Mouse (Mus musculus) G1E (cell line): ENCODE measurements around the gene Acadvl. TPM values are rescaled to one million over a fixed set of nuclear protein-coding genes. Genes with fewer than 3 reads are reported as not detected.
"Not testable (repeated sequence)": the region's sequence is repeated elsewhere in the genome, so short reads cannot be mapped to it uniquely, and the experiment has no call there.

ENCODE experiments used
- ATAC-seq: 2 replicates; pipeline ENCODE4 v1.8.0; 2016; ENCODE audit warnings: mild to moderate bottlenecking; ENCODE audit not compliant: insufficient number of reproducible peaks, poor library complexity, low FRiP score, severe bottlenecking; ENCODE audit errors: extremely low read depth
- DNase-seq: peaks from one replicate; pipeline ENCODE4 v3.0.0; 2012; ENCODE audit warnings: low spot score
- H3K27me3 ChIP-seq: 2 replicates; pipeline ENCODE4 v1.6.1; 2012; ENCODE audit warnings: mild to moderate bottlenecking, low read length, inconsistent platforms; ENCODE audit not compliant: insufficient read depth
- H3K36me3 ChIP-seq: replicated peaks from 2 replicates; pipeline ENCODE3; 2012; ENCODE audit warnings: mild to moderate bottlenecking, inconsistent platforms
- H3K4me1 ChIP-seq: 2 replicates; pipeline ENCODE4 v1.6.1; 2012; ENCODE audit warnings: low read depth, low read length, inconsistent platforms, mixed read lengths; ENCODE audit not compliant: insufficient read depth
- H3K4me3 ChIP-seq: 2 replicates; pipeline ENCODE4 v1.5.1; 2012; ENCODE audit warnings: low read depth, mild to moderate bottlenecking, inconsistent platforms, low read length, moderate library complexity, mixed read lengths
- H3K9me3 ChIP-seq: replicated peaks from 2 replicates; pipeline ENCODE4 v1.6.1; 2012; ENCODE audit warnings: inconsistent platforms
- CTCF ChIP-seq: IDR thresholded peaks from 2 replicates; pipeline ENCODE4 v1.5.1; 2012; ENCODE audit warnings: low read depth, low read length, inconsistent platforms, mixed read lengths
- GATA1 ChIP-seq: IDR thresholded peaks from 2 replicates; pipeline ENCODE4 v1.6.1; 2012; ENCODE audit warnings: borderline replicate concordance, low read length, inconsistent platforms, mixed read lengths
- GATA2 ChIP-seq: IDR thresholded peaks from 2 replicates; pipeline ENCODE4 v1.6.1; 2012; ENCODE audit warnings: low read depth, low read length, inconsistent platforms, borderline replicate concordance
- POLR2AphosphoS5 ChIP-seq: IDR thresholded peaks from 2 replicates; pipeline ENCODE4 v1.6.1; 2012; ENCODE audit warnings: low read depth, low read length, inconsistent platforms; ENCODE audit not compliant: insufficient replicate concordance
- TAL1 ChIP-seq: conservative IDR thresholded peaks from 2 replicates; pipeline ENCODE4 v1.6.1; 2012; ENCODE audit warnings: low read depth, low read length, inconsistent platforms, mixed read lengths
- polyA plus RNA-seq: library from polyadenylated mRNA; stranded (reverse); fragments of >175 nt; gene quantifications from 2 replicates; pipeline ENCODE4 v1.2.3, GENCODE M21; 2012
- total RNA-seq, 2 experiments: library from RNA; stranded (forward) in 1 of 2; stranded (reverse) in 1 of 2; fragments of 200-1000 nt in 1 of 2; fragments of >200 nt in 1 of 2; fragmentation: Nextera tagmentation in 1 of 2; gene quantifications; 2 replicates each; pipeline ENCODE4 v1.2.3; 2014 to 2017

Acadvl gene
- total and polyA plus RNA-seq, 3 experiments, result 16.3 to 31.7 (median 16.3) TPM

DNA sequence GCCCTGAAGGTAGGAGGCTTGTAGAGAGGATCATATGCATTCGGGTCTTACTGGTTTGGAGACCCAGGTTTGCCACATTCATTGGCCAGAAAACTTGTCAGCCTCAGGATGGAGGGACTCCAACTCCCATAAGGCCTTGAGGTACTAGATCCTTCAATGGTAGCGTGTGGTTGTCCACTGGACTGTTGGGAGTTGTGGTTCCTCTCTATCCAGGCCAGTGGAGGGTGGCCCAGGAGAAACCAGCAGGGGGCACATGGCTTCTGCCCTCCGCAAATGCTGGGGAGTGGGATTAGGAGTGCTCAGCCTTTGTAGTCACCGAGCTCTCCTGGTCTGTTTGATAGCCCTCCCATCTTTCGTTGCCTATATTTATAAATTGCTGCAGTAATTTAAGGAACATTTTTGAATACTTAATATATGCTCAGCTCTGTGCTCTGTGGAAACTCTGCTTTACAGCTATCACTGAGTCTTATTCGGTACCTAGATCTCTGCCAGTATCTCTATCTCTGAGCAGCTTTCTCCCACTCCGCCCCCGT lies 5.6 kb upstream of the Acadvl start:
- Histone ChIP-seq H3K4me3 (peak overlapping the region; percentile 70), H3K27me3 (peaks cover 30% of the 10 kb centered on the region), H3K36me3 (no peaks in the 10 kb centered on the region), H3K4me1 (peaks cover 53% of the 10 kb centered on the region), H3K9me3 (no peaks in the 10 kb centered on the region)
- TF ChIP-seq GATA2 (no peak), CTCF (peak; percentile 34; the same call in 1 of the 2 replicates)
- ATAC-seq (peak; percentile 70), DNase-seq (peak; percentile 74)

DNA sequence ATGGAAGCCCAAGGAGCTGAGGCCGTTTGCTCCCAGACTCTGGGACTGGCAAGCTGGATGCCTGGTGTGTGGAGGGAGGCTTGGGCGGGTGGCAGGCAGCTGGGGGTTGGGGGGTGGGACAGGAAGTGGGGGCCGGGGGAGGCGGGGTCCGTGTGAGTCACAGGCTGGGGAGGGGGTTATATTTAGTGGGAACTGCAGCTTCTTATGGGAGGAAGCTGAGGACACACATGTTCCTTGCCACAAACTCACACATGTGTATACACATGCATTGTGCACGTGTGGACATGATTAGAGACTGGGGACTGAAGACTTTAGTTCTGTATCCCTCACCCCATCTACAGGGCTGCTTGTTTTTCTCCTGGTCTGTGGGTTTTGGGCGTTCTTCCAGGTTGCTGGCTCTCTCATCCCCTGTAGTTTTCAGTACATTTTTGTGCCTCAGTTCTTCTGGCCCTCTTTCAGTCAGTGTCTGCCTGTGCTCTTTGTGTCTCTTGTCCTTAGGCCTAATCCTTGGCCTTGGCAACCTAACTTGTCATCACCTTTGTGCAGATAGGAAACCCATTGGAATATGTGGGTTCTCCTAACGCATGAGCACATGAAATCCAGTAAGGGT lies 4.9 kb upstream of the Acadvl start:
- TF ChIP-seq GATA2, result no peak
- no peak for TF ChIP-seq TAL1
- no peak for TF ChIP-seq GATA1
- TF ChIP-seq POLR2AphosphoS5, result no peak
- TF ChIP-seq CTCF, result no peak
- Histone ChIP-seq H3K9me3 (no peaks in the 10 kb centered on the region), H3K27me3 (peaks cover 23% of the 10 kb centered on the region), H3K4me1 (peaks cover 57% of the 10 kb centered on the region), H3K36me3 (no peaks in the 10 kb centered on the region), H3K4me3 (no peak overlapping the region)
- DNase-seq (no peak), ATAC-seq (no peak)

DNA sequence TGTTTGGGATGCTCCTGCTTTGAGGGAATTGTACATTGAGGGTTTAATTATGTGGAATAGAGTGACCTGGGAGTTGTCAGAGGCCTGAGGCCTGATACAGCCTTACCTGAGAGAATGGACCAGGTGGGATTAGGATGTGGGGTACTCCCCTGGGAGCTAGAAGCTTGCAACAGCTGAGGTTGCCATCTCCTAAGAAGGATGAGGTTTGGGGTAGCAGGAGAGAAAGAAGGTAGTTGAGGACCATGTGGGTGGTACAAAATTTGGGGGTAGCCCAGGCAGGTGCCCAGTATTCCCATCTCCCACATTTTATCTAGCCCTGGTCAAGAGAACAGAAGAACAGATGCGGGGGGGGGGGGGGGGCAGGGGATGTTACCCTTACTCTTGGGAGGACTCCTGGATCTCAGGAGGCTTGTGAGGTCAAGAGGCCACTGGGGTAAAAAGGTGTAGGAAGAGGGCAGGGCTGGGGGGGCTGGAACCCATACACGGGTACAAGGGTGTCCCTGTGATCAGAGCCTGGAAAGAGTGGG lies 4.3 kb upstream of the Acadvl start:
- Histone ChIP-seq H3K4me1 (peaks cover 62% of the 10 kb centered on the region), H3K27me3 (peaks cover 18% of the 10 kb centered on the region), H3K36me3 (no peaks in the 10 kb centered on the region), H3K9me3 (no peaks in the 10 kb centered on the region), H3K4me3 (no peak overlapping the region)
- no peak for ATAC-seq
- TF ChIP-seq GATA2 (no peak), POLR2AphosphoS5 (no peak), GATA1 (no peak), TAL1 (no peak), CTCF (no peak)
- DNase-seq, result no peak

DNA sequence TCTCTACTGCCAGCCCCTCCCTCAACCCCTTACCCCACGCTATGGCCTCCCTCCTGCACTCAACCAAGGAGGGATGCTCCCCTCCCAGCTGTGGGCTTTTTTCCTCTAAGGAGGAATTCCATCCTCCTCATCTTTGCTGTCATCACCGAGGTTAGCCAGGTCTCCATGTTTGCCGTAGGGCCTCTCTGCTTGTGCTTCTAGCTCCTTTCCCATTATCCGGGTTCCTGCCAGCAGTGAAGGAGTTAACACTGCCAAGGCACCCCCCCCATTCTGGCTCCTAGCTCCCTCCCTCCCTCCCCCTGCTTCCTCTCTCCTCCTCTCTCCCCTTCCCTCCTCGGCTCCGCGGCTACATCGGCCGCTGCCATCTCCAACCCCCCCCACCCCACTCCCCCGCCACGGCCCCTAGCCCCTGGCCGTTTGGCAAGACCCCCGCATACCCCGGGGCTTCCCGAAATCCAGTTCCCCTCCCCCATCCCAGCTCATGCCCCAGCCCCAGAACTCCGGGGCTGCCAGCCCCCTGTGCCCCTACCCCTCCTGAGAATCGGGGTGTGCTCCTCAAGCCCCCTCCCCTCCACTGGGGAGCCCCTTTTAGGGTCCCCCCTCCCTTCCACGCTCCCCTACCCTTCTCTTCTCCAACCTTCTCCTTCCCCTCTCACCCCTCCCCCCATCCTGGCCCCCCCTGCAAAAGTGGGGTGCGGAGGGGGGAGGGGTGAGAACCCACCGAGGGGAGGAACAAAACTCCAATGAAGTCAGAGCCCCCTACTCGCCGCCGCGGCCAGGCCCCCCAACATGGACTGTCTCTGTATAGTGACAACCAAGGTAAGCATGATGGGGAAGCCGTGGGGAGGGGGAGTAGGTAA lies 3.1 kb upstream of the Acadvl start:
- no peak for DNase-seq
- TF ChIP-seq GATA2 (no peak), CTCF (no peak), GATA1 (no peak)
- Histone ChIP-seq H3K27me3 (peaks cover 6% of the 10 kb centered on the region), H3K36me3 (peaks cover 12% of the 10 kb centered on the region), H3K4me1 (peaks cover 70% of the 10 kb centered on the region), H3K9me3 (no peaks in the 10 kb centered on the region), H3K4me3 (peak overlapping the region; percentile 64)
- ATAC-seq, result no peak

DNA sequence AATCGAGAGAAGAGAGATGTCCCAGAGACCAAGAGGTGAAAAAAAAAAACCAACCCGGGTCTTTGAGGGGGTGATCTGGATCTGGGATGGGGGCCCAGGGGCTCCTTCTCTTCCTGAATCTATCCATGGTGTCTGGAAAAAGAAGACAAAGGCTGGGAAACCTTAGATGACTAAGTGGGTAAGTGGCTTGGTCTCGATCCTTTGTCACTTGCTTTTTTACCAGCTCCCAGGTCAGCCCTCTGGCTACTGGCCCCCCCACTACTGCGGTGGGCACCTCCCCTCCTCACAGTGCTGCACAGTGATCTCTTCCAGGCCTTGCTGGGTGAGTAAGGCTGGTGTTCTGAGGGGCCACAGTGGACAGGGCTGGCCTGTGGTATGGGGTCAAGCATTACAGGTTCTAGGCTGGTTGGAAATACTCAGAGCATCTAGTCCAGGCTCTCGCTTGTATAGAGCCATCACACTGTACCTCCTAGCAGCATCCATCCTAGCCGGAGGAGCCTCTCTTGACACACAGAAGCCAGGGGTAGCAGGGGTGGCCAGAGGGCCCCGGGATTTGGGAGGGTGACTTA lies 2.1 kb upstream of the Acadvl start:
- ATAC-seq, result no peak
- no peak for DNase-seq

DNA sequence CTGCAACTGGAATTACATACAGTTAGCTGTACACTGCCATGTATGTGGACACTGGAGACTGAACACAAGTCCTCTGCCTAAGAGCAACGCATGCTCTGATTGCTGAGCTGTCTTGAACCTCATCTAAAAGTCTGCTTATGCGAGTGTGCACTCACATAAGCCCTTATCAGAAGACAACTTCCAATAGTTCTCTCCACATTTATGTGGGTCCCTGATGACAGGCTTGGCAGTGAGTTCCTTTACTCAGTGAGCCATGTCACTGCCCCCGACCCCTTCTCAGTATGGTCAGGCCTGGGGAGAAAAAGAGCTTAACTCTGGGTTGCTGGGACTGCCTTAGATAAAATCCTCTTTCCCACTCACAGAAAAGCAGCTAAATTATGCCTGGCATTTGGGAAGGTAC lies 1.5 kb upstream of the Acadvl start, which contains the start of gene Dlg4:
Gene Dlg4 (plus strand): TSS at position 274 of the 400 bp plus-strand sequence.
- no peak for ATAC-seq
- H3K4me1 ChIP-seq, result peaks cover 68% of the 10 kb centered on the region
- no peak for DNase-seq

More for the DNA sequence above, 2.1 kb upstream of the Acadvl start:
- TF ChIP-seq GATA2, result no peak
- no peak for TF ChIP-seq TAL1
- no peak for TF ChIP-seq GATA1
- no peak for TF ChIP-seq CTCF
- no peak for TF ChIP-seq POLR2AphosphoS5
- Histone ChIP-seq H3K4me1 (peaks cover 70% of the 10 kb centered on the region), H3K27me3 (peaks cover 5% of the 10 kb centered on the region; the same call in 1 of the 2 replicates), H3K9me3 (no peaks in the 10 kb centered on the region), H3K36me3 (peaks cover 22% of the 10 kb centered on the region), H3K4me3 (no peak overlapping the region)

DNA sequence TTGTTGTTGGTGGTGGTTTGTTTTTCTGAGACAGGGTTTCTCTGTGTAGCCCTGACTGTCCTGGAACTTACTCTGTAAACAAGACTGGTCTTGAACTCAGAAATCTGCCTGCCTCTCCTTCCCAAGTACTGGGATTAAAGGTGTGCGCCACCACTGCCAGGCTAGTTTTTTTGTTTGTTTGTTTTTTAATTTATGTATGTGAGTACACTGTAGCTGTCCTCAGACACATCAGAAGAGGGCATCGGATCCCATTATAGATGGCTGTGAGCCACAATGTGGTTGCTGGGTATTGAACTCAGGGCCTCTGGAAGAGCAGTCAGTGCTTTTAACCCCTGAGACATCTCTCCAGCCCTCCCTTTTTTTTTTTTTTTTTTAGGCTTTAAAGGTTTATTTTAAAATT lies 966 bp upstream of the Acadvl start:
- H3K27me3 ChIP-seq, ATAC-seq, H3K9me3 ChIP-seq, H3K4me3 ChIP-seq, DNase-seq: not testable (repeated sequence)
- Histone ChIP-seq H3K36me3 (peaks cover 33% of the 10 kb centered on the region), H3K4me1 (peaks cover 63% of the 10 kb centered on the region)

More for the DNA sequence above, 1.5 kb upstream of the Acadvl start, which contains the start of gene Dlg4:
- Histone ChIP-seq H3K27me3 (peaks cover 3% of the 10 kb centered on the region; the same call in 1 of the 2 replicates), H3K4me3 (no peak within 1 kb of the TSS), H3K36me3 (peaks cover 28% of the 10 kb centered on the region), H3K9me3 (no peaks in the 10 kb centered on the region)
- TF ChIP-seq GATA1, result no peak
- TF ChIP-seq POLR2AphosphoS5, result no peak
- TF ChIP-seq GATA2, result no peak
- no peak for TF ChIP-seq CTCF
- no peak for TF ChIP-seq TAL1
